Mouse (Mus musculus): Measurements from ENCODE around the gene Tpst1.

GRCm38 (mm10) chr5:130062096-130062495 is 11.0 kb upstream of the Tpst1 start:
- no peak for TF ChIP-seq POLR2A (IDR thresholded peaks at IDR 0.05; ENCODE audit: low read depth, low read length)
- no peak for TF ChIP-seq CTCF (IDR thresholded peaks at IDR 0.05; ENCODE audit: extremely low read depth, insufficient read depth, insufficient read length, insufficient replicate concordance)

Measured in spleen, adult 2 months (tissue).